Mouse (Mus musculus): ENCODE measurements around the gene Inpp5k. TPM values are rescaled to one million over a fixed set of nuclear protein-coding genes. Genes with fewer than 3 reads are reported as not detected.

Inpp5k gene
- polyA plus RNA-seq, 1 experiment from 2014 or later, result 44.9 TPM

Other genes starting within 250 kb of the Inpp5k start
- gene Serpinf1, start 208.3 kb upstream of the Inpp5k start, polyA plus RNA-seq (2014; fragmentation: Nextera tagmentation; extraction: Ambion mirVana), result 49.9 and 66.1 TPM in 2 replicates
- not detected in 2 replicates for gene Serpinf2, start 191.4 kb upstream of the Inpp5k start, polyA plus RNA-seq (2014; fragmentation: Nextera tagmentation; extraction: Ambion mirVana)
- gene Wdr81, start 176.3 kb upstream of the Inpp5k start, polyA plus RNA-seq (2014; fragmentation: Nextera tagmentation; extraction: Ambion mirVana), result 6.5 and 7.9 TPM in 2 replicates
- gene Tlcd2, start 169.3 kb upstream of the Inpp5k start, polyA plus RNA-seq (2014; fragmentation: Nextera tagmentation; extraction: Ambion mirVana), result 1.6 and 4.5 TPM in 2 replicates
- 74.5 and 83.2 TPM in 2 replicates for gene Prpf8, start 144.2 kb upstream of the Inpp5k start, polyA plus RNA-seq (2014; fragmentation: Nextera tagmentation; extraction: Ambion mirVana)
- 2.8 and 3.1 TPM in 2 replicates for gene Rilp, start 120.9 kb upstream of the Inpp5k start, polyA plus RNA-seq (2014; fragmentation: Nextera tagmentation; extraction: Ambion mirVana)
- gene Scarf1, start 117.4 kb upstream of the Inpp5k start, polyA plus RNA-seq (2014; fragmentation: Nextera tagmentation; extraction: Ambion mirVana), result 3.5 and 4.2 TPM in 2 replicates
- 13.8 and 15.2 TPM in 2 replicates for gene Slc43a2, start 99.3 kb upstream of the Inpp5k start, polyA plus RNA-seq (2014; fragmentation: Nextera tagmentation; extraction: Ambion mirVana)
- 136 and 159 TPM in 2 replicates for gene Pitpna, start 42.9 kb upstream of the Inpp5k start, polyA plus RNA-seq (2014; fragmentation: Nextera tagmentation; extraction: Ambion mirVana)
- gene Myo1c, start 19.5 kb downstream of the Inpp5k start, polyA plus RNA-seq (2014; fragmentation: Nextera tagmentation; extraction: Ambion mirVana), result 8.7 and 10.4 TPM in 2 replicates
- gene Crk, start 48.3 kb downstream of the Inpp5k start, polyA plus RNA-seq (2014; fragmentation: Nextera tagmentation; extraction: Ambion mirVana), result 102 and 115 TPM in 2 replicates
- 1,491 and 1,607 TPM in 2 replicates for gene Ywhae, start 101.9 kb downstream of the Inpp5k start, polyA plus RNA-seq (2014; fragmentation: Nextera tagmentation; extraction: Ambion mirVana)
- gene Doc2b, start 165.1 kb downstream of the Inpp5k start, polyA plus RNA-seq (2014; fragmentation: Nextera tagmentation; extraction: Ambion mirVana), result 2.9 and 3.7 TPM in 2 replicates

Data from hindbrain, embryonic 14.5 days (tissue).